Mouse (Mus musculus) liver, adult 10 weeks (tissue): Measurements from ENCODE around the gene Btbd35f28. TPM values are rescaled to one million over a fixed set of nuclear protein-coding genes. Genes with fewer than 3 reads are reported as not detected.

Experiments used
- polyA plus RNA-seq: library from polyadenylated mRNA; stranded (reverse); fragments of 350-450 nt; fragmentation: Illumina TruSeq; extraction: RNeasy Lipid Tissue Mini Kit (QIAGEN cat#74804); gene quantifications from one replicate; pipeline ENCODE4 v1.2.3, GENCODE M21; 2014; ENCODE audit warnings: low read depth, low replicate concordance

Gene Btbd35f28
- polyA plus RNA-seq, result not detected

GRCm38 (mm10) chrX:4196276-4196675 lies at the start of gene Btbd35f28:
Btbd35f28 (plus strand) TSS chrX:4196576.

Other genes starting within 250 kb of the Btbd35f28 start
- not detected for gene Btbd35f16, start 239.6 kb upstream of the Btbd35f28 start, polyA plus RNA-seq
- gene Btbd35f3, start 158.9 kb upstream of the Btbd35f28 start, polyA plus RNA-seq, result not detected
- not detected for gene Btbd35f20, start 94.7 kb downstream of the Btbd35f28 start, polyA plus RNA-seq
- gene Btbd35f17, start 174.1 kb downstream of the Btbd35f28 start, polyA plus RNA-seq, result not detected